Mouse (Mus musculus) adrenal gland (tissue): ENCODE measurements around the gene Hsdl1.

ENCODE experiments used
- intact Hi-C: fragments of 180-260 bp; cut with DNase I; formaldehyde crosslinking; loops from one replicate; pipeline ENCODE4 v1.15.1; 2025
- long read RNA-seq, 2 experiments: library from polyadenylated mRNA; unstranded; transcript quantifications; one replicate each; pipeline ENCODE4 v2.0.0; 2020; ENCODE audit warnings: borderline replicate concordance in 1 of 2; ENCODE audit not compliant: insufficient replicate concordance in 1 of 2

Hsdl1 gene
- long read RNA-seq, experiment 1, transcript Hsdl1-201 (5 exons, 3,141 nt): major isoform, 22 of 28 reads
- long read RNA-seq, experiment 1, partial matches to known transcripts: 5 of 28 reads
- long read RNA-seq, experiment 1, other reads (novel, unspliced or antisense): 1 of 28 reads
- long read RNA-seq, experiment 2, transcript Hsdl1-201 (5 exons, 3,141 nt): major isoform, 16 of 20 reads
- long read RNA-seq, experiment 2, partial matches to known transcripts: 0 of 20 reads
- long read RNA-seq, experiment 2, other reads (novel, unspliced or antisense): 4 of 20 reads

DNA sequence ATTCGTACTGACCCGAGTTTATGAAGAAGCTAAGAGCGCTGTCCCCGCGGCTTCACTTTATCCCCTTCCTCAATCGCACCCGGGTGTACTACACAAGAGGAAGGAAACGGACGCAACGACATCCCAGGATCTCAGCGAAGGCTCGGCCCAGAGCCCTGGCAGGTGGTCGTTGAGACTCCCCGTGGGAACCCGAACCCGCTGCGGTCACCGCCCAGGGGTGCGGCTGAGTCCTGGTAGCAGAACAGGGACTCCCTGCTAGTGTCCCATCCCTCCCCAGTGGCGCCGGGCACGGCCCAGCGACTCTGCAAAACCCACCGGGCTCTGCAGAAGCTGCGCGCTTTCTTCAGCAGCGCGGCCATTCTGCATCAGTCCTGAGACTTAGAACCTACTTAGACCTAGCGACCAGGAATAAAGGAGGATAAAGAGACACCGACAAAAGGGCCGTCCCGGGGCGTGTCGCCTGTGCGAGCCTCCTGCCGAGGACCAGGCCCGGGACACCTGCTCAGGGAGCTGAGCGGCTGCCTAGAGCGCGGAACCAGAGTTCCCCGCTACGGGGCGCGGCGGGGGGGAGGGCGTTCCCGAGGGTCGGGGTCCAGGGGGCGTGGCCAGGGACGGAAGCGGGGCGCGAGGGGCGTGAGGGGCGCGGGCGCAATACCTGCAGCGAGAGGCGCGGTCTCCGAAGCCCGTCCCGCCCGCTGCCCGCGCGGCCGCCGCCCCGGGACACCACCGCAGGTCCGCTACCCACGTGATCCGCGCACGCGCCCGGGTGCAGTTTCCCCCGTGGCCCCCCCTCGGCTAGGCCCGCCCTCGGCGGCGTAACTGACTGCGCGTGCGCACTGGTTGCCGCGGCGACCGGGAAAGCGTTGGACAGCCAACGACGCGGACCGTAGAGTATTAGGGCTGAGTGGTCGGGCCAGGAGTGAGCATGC is at the start of gene Hsdl1, which contains the start of gene Dnaaf1:
TSS of gene Hsdl1 (minus strand) at position 747 of the 929 bp plus-strand sequence.
TSS of gene Dnaaf1 (plus strand) at position 799 of the 929 bp plus-strand sequence.
- intact Hi-C loops: no loop called here

- intact Hi-C loops: no loop called here
Observed at GRCm38 (mm10) chr8:119623744-119624143, 48.8 kb upstream of the Hsdl1 start.

DNA sequence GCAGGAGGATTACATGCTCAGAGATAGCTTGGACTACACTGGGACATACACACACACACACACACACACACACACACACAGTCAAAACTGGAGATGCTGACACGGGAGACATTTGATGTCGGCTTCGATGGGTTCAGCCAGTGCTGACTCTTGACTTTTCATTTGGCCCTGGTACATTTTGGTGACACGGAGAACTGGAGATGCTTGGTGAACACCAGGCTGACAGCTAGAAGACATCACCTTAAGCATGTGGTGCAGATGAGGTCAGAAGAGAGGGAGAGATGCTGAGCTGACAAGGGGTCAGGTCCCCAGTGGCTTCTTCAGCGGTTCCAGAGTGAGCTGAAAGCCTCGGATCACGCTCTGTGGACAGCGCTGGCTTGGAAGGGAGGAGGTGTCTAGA is 48.1 kb upstream of the Hsdl1 start:
- intact Hi-C loops: no loop called here

GRCm38 (mm10) chr8:119622555-119622954 is 47.6 kb upstream of the Hsdl1 start:
- intact Hi-C loops: no loop called here

- intact Hi-C loops: no loop called here
Observed at GRCm38 (mm10) chr8:119620848-119621465, 46.0 kb upstream of the Hsdl1 start.

DNA sequence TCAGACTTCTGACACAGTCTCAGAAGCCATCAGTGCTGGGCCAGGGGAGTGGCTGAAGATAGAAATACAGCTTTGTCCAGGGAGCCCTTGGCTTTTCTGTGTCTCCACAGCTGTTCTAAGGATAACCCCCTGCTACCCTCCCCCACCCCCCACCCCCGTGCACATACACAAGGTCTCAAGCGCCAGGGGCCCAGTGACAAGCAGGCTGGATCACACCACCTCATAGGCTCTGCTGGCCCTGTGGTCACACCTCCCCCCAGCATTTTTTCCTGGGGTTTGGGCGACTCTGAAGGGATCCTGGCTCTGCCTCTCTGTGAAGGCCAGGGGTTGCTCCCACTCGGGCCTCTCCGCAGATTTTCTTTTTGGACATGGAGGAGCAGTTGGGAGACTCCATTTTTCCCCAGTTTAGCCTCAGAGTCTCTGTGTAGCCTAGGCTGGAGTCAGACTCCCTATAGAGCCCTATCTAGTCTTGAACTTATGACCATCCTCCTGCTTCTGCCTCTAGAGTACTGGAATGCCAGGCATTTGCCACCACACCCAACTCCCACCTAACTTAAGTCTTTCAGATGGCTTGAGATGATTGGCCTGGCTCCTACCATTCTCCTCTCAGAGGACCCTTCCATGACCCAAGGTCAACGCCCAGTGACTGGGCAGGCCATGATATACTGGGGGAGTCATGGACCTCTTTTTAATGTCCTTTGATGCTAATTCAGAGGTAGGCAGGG is 45.3 kb upstream of the Hsdl1 start:
- intact Hi-C loops: no loop called here

GRCm38 (mm10) chr8:119618887-119619286 is 43.9 kb upstream of the Hsdl1 start:
- intact Hi-C loops: no loop called here

- intact Hi-C loops: no loop called here
Observed at GRCm38 (mm10) chr8:119617586-119617985, 42.6 kb upstream of the Hsdl1 start.

GRCm38 (mm10) chr8:119616811-119617210 is 41.8 kb upstream of the Hsdl1 start:
- intact Hi-C loops: no loop called here

GRCm38 (mm10) chr8:119616358-119616757 is 41.4 kb upstream of the Hsdl1 start:
- intact Hi-C loops: no loop called here

GRCm38 (mm10) chr8:119615096-119615495 is 40.1 kb upstream of the Hsdl1 start:
- intact Hi-C loops: no loop called here

DNA sequence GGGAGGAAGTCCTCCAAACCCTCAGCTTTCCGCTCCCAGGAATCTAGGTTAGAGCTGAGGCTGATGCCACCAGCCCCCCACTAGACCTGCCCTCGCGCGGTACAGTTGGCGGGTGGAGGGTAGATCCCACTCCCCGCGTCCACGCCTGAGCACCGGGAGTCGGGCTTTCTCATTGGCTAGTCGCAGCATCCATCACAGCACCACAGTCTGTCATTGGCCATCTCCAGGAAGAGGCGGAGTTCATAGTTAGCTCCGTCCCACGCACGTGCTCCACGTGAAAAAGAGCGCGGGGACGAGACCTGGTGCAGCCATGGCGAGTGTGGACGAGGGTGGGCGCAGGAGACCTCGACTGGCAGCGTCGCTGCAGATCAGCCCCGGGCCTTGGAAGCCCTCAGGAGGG is 37.5 kb upstream of the Hsdl1 start, which contains the start of gene Adad2:
TSS of gene Adad2 (plus strand) at position 277 of the 400 bp plus-strand sequence.
- intact Hi-C loops: no loop called here

- intact Hi-C loops: loop anchor here (10.0 kb wide), 1 partner anchor 191 kb away; no protein-coding TSS in a partner anchor
Observed at GRCm38 (mm10) chr8:119606224-119606623, 31.2 kb upstream of the Hsdl1 start.

DNA sequence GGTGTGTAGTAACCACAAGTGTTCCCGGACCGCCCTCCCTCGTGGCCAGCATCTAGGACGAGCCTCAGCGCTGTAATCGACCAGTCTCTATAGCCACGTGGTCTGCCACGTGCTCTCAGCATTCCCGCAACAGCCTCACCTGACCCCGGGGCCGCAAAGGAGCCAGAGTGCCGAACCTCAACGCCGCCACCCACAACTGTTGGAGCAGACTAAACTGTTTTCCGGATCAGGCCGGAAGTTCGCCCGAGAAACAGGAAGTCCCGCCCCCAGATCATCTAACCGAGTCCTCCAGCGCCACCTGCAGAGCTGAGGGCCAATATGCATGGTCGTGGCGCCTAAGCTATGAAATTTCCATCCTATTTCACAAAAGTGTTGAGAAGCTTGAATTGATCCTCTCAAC is 30.0 kb upstream of the Hsdl1 start, which contains the start of gene Taf1c:
TSS of gene Taf1c (minus strand) at position 227 of the 400 bp plus-strand sequence.
- intact Hi-C loops: loop anchor here (5.0 to 10.0 kb wide), 2 partner anchors 158 to 190 kb away; partner anchors contain the start of gene Necab2

- intact Hi-C loops: loop anchor here (5.0 to 10.0 kb wide), 2 partner anchors 157 to 190 kb away; partner anchors contain the start of gene Necab2
Observed at GRCm38 (mm10) chr8:119604398-119604803, 29.4 kb upstream of the Hsdl1 start.

GRCm38 (mm10) chr8:119603771-119604170 is 28.8 kb upstream of the Hsdl1 start:
- intact Hi-C loops: loop anchor here (5.0 to 10.0 kb wide), 2 partner anchors 156 to 189 kb away; partner anchors contain the start of gene Necab2

DNA sequence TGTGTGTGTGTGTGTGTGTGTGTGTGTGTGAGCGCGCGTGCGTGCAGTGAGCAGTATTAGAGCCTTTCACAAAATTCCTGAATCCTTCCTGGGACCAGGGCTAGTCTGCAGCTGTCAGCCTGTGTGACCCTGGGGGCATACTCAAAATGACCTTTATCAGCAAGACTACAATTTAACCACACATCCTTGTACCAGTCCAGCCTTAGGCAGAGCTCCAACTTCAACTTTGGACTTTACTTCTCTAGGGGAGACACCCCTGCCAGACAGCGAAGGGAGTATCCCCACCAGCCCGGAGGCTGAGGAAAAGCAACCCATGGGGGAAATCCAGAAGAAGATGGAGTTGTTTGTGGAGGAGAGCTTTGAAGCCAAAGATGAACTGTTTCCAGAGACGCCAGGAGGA is 16.5 kb upstream of the Hsdl1 start:
- intact Hi-C loops: no loop called here

DNA sequence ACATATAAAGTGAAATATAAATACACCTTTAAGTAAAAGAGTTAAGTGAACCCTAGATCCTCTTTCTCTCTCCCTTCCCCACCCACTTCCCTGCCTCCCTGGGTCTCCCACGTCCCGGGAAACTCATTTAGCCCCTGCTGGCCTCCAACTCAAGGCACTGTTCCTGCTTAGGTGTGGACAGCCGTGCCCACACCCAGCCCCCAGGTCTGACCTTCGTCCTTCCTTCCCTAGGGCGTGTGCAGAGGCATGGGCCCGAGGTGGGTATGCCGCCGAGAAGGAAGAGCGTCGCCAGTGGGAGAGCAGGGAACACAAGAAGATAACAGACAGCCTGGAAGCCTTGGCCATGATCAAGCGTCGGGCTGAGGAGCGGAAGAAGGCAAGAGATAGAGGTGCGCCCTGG is 15.4 kb upstream of the Hsdl1 start:
- intact Hi-C loops: no loop called here

- intact Hi-C loops: loop anchor here (5.0 kb wide), 1 partner anchor 88 kb away; no protein-coding TSS in a partner anchor
Observed at GRCm38 (mm10) chr8:119588844-119589243, 13.9 kb upstream of the Hsdl1 start.

DNA sequence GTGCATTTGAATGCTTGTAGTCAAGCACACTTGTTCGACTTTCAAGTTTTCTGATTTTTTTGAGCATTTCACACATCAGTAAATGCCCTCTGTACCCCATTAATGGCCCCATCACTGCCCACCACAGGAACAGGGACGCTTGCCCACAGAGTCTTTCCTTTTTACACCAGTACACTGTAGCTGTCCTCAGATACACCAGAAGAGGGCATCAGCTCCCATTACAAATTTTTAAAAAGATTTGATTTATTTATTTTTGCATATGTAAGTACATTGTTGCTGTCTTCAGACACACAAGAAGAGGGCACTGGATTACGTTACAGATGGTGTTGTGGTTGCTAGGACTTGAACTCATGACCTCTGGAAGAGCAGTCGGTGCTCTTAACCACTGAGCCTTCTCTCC is 13.3 kb upstream of the Hsdl1 start:
- intact Hi-C loops: loop anchor here (5.0 kb wide), 1 partner anchor 89 kb away; no protein-coding TSS in a partner anchor
